Mouse (Mus musculus): Measurements from ENCODE around the gene Olfr235. TPM values are rescaled to one million over a fixed set of nuclear protein-coding genes. Genes with fewer than 3 reads are reported as not detected.
"Not testable (repeated sequence)": the region's sequence is repeated elsewhere in the genome, so short reads cannot be mapped to it uniquely, and the experiment has no call there.

Gene Olfr235
- not detected in 2 replicates for polyA plus RNA-seq (2015; fragmentation: Nextera tagmentation; extraction: Ambion mirVana)

DNA sequence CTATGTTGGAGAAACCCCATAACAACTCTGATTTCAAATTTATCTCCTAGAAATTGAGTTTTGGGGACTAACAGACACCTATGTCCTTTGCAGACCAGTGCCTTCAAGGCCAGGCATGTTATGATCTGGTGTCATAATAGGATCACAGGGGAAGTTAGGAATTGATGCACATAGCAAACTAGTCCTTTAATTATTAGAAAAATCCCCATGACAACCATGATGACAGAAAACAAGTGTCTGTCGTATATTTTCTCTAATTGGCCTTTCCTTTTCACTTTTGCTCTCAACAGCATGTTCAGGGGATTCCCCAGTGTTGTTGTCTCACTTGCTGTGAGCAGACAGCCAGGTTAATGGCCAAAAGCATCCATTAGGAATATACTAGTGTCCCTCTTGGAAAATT, at the start of gene Olfr235:
Gene Olfr235, plus strand, starts transcription at position 301 of the 400 bp plus-strand sequence.
- H3K4me2 ChIP-seq (ENCODE audit: low read depth, low read length), result no peak within 1 kb of the TSS
- H3K9ac ChIP-seq (ENCODE audit: low read length), result no peak within 1 kb of the TSS
- no peak for ATAC-seq (ENCODE audit: insufficient read depth, low FRiP score)
- H3K36me3 ChIP-seq (ENCODE audit: control insufficient read depth, insufficient read depth, low read length), result no peaks in the 10 kb centered on the region
- WGBS, result 59% methylated on average over 1 of the region's 1 CpGs
- H3K4me3 ChIP-seq (replicated peaks; ENCODE audit: low read length), result no peak within 1 kb of the TSS
- H3K27ac ChIP-seq (ENCODE audit: low read length), result no peak within 1 kb of the TSS
- no peaks in the 10 kb centered on the region for H3K4me1 ChIP-seq (ENCODE audit: control insufficient read depth, insufficient read depth, low read length)
- H3K9me3 ChIP-seq (replicated peaks; ENCODE audit: control insufficient read depth, low read length), result no peaks in the 10 kb centered on the region
- no peaks in the 10 kb centered on the region for H3K27me3 ChIP-seq (ENCODE audit: control insufficient read depth, insufficient read depth, low read length)

DNA sequence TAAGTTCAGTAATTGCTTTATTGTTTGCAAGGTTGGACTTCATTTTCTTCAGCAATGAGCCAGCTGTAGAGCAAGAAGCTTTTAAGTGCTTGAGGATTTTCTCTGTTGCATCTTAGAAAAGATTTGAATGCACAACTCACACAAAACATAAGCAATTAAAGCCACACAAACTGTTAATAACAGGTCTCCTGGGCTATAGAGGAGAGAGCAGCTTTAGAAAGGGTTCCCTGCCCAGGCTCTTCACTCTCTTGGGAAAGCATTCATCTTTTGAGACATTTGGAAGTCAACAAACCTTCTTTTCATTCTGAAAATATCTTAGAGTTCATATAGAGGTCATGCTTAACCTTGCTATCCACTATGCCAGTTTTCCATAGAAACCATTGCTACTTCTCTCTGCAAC, 28.3 kb upstream of the Olfr235 start, which contains the start of gene Olfr1432:
Gene Olfr1432, minus strand, starts transcription at position 101 of the 400 bp plus-strand sequence.
- not testable (repeated sequence) for H3K27me3 ChIP-seq (ENCODE audit: control insufficient read depth, insufficient read depth, low read length); H3K27ac ChIP-seq (ENCODE audit: low read length); H3K4me3 ChIP-seq (replicated peaks; ENCODE audit: low read length); H3K9me3 ChIP-seq (replicated peaks; ENCODE audit: control insufficient read depth, low read length); ATAC-seq (ENCODE audit: insufficient read depth, low FRiP score); H3K9ac ChIP-seq (ENCODE audit: low read length); H3K4me2 ChIP-seq (ENCODE audit: low read depth, low read length); H3K36me3 ChIP-seq (ENCODE audit: control insufficient read depth, insufficient read depth, low read length); H3K4me1 ChIP-seq (ENCODE audit: control insufficient read depth, insufficient read depth, low read length)

DNA sequence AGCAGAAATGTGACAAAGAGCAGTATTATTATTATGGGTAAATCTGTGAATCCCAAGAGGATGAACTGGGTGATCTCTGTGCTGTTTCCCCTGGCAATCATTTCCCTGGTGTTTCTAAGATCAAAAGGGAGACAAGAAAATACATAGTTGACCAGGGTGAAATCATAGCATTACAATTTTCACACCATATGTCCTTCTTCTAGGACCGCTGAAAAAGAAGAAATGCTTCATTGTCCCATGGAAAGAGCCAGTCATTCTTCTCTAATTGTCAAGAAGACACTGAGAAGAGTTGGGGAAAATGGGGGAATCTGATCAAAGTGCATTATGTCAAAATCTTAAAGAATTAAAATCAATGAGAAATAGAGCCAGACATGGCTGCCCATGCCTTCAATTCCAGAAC, 19.3 kb upstream of the Olfr235 start, which contains the start of gene Olfr262:
Gene Olfr262, minus strand, starts transcription at position 101 of the 400 bp plus-strand sequence.
- Histone ChIP-seq H3K4me2 (ENCODE audit: low read depth, low read length) (no peak within 1 kb of the TSS), H3K9me3 (replicated peaks; ENCODE audit: control insufficient read depth, low read length) (no peaks in the 10 kb centered on the region), H3K9ac (ENCODE audit: low read length) (no peak within 1 kb of the TSS), H3K4me1 (ENCODE audit: control insufficient read depth, insufficient read depth, low read length) (no peaks in the 10 kb centered on the region), H3K36me3 (ENCODE audit: control insufficient read depth, insufficient read depth, low read length) (no peaks in the 10 kb centered on the region), H3K27me3 (ENCODE audit: control insufficient read depth, insufficient read depth, low read length) (no peaks in the 10 kb centered on the region), H3K4me3 (replicated peaks; ENCODE audit: low read length) (no peak within 1 kb of the TSS), H3K27ac (ENCODE audit: low read length) (no peak within 1 kb of the TSS)
- ATAC-seq (ENCODE audit: insufficient read depth, low FRiP score), result no peak
- WGBS, result 86% methylated on average over 1 of the region's 1 CpGs

GRCm38 (mm10) chr19:12279554-12279953, 18.7 kb downstream of the Olfr235 start, which contains the start of gene Olfr1434:
Gene Olfr1434, plus strand, starts transcription at chr19:12279854.
- no peak within 1 kb of the TSS for H3K27ac ChIP-seq (ENCODE audit: low read length)
- no peak within 1 kb of the TSS for H3K4me2 ChIP-seq (ENCODE audit: low read depth, low read length)
- H3K9me3 ChIP-seq (replicated peaks; ENCODE audit: control insufficient read depth, low read length), result no peaks in the 10 kb centered on the region
- no peak within 1 kb of the TSS for H3K9ac ChIP-seq (ENCODE audit: low read length)
- no peaks in the 10 kb centered on the region for H3K4me1 ChIP-seq (ENCODE audit: control insufficient read depth, insufficient read depth, low read length)
- no peaks in the 10 kb centered on the region for H3K27me3 ChIP-seq (ENCODE audit: control insufficient read depth, insufficient read depth, low read length)
- no peaks in the 10 kb centered on the region for H3K36me3 ChIP-seq (ENCODE audit: control insufficient read depth, insufficient read depth, low read length)
- WGBS, result 69% methylated on average over 2 of the region's 2 CpGs
- no peak for ATAC-seq (ENCODE audit: insufficient read depth, low FRiP score)
- no peak within 1 kb of the TSS for H3K4me3 ChIP-seq (replicated peaks; ENCODE audit: low read length)

DNA sequence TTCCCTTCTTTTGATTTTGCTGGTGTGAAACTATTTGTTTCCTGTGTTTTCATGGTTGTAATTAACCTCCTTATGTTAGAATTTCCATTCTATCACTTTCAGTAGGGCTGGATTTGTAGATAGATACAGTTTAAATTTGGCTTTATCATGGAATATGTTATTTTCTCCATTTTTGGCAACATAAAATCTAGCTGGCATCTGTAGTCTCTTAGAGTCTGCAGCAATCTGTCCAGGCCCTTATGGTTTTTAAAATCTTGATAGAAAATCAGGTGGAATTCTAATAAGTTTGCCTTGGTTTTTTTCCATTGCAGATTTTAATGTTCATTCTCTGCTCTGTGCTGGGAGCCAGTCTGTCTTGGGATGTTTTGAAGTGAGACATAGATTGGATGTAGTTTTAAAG, 32.1 kb downstream of the Olfr235 start:
- ATAC-seq (ENCODE audit: insufficient read depth, low FRiP score), result no peak
- Histone ChIP-seq H3K4me2 (ENCODE audit: low read depth, low read length) (no peak overlapping the region), H3K4me3 (replicated peaks; ENCODE audit: low read length) (no peak overlapping the region), H3K36me3 (ENCODE audit: control insufficient read depth, insufficient read depth, low read length) (no peaks in the 10 kb centered on the region), H3K27me3 (ENCODE audit: control insufficient read depth, insufficient read depth, low read length) (no peaks in the 10 kb centered on the region), H3K9me3 (replicated peaks; ENCODE audit: control insufficient read depth, low read length) (no peaks in the 10 kb centered on the region), H3K9ac (ENCODE audit: low read length) (no peak overlapping the region), H3K27ac (ENCODE audit: low read length) (no peak overlapping the region), H3K4me1 (ENCODE audit: control insufficient read depth, insufficient read depth, low read length) (no peaks in the 10 kb centered on the region)

- not testable (repeated sequence) for H3K36me3 ChIP-seq (ENCODE audit: control insufficient read depth, insufficient read depth, low read length); H3K27ac ChIP-seq (ENCODE audit: low read length); H3K9me3 ChIP-seq (replicated peaks; ENCODE audit: control insufficient read depth, low read length); H3K4me3 ChIP-seq (replicated peaks; ENCODE audit: low read length); H3K4me2 ChIP-seq (ENCODE audit: low read depth, low read length); H3K27me3 ChIP-seq (ENCODE audit: control insufficient read depth, insufficient read depth, low read length); ATAC-seq (ENCODE audit: insufficient read depth, low FRiP score); H3K9ac ChIP-seq (ENCODE audit: low read length); H3K4me1 ChIP-seq (ENCODE audit: control insufficient read depth, insufficient read depth, low read length)
- WGBS, result 83% methylated on average over 1 of the region's 1 CpGs
These were observed 38.2 kb downstream of the Olfr235 start, which contains the start of gene Olfr1436 for GRCm38 (mm10) chr19:12299030-12299429. Gene Olfr1436, minus strand, starts transcription at chr19:12299130.

Other genes starting within 250 kb of the Olfr235 start
- 0.03 TPM in 1 of 2 replicates, not detected in the other for gene Olfr1423, start 219.7 kb upstream of the Olfr235 start, polyA plus RNA-seq (2015; fragmentation: Nextera tagmentation; extraction: Ambion mirVana)
- not detected in 2 replicates for gene Olfr1424, start 198.3 kb upstream of the Olfr235 start, polyA plus RNA-seq (2015; fragmentation: Nextera tagmentation; extraction: Ambion mirVana)
- gene Olfr1425, start 183.3 kb upstream of the Olfr235 start, polyA plus RNA-seq (2015; fragmentation: Nextera tagmentation; extraction: Ambion mirVana), result not detected in 2 replicates
- not detected in 2 replicates for gene Olfr1426, start 169.0 kb upstream of the Olfr235 start, polyA plus RNA-seq (2015; fragmentation: Nextera tagmentation; extraction: Ambion mirVana)
- not detected in 2 replicates for gene Olfr1427, start 157.7 kb upstream of the Olfr235 start, polyA plus RNA-seq (2015; fragmentation: Nextera tagmentation; extraction: Ambion mirVana)
- not detected in 2 replicates for gene Olfr1428, start 145.1 kb upstream of the Olfr235 start, polyA plus RNA-seq (2015; fragmentation: Nextera tagmentation; extraction: Ambion mirVana)
- 0.04 TPM in 1 of 2 replicates, not detected in the other for gene Olfr76, start 137.8 kb upstream of the Olfr235 start, polyA plus RNA-seq (2015; fragmentation: Nextera tagmentation; extraction: Ambion mirVana)
- gene Olfr1555-ps1, start 90.9 kb upstream of the Olfr235 start, polyA plus RNA-seq (2015; fragmentation: Nextera tagmentation; extraction: Ambion mirVana), result not detected in 2 replicates
- not detected in 2 replicates for gene Olfr1431, start 60.4 kb upstream of the Olfr235 start, polyA plus RNA-seq (2015; fragmentation: Nextera tagmentation; extraction: Ambion mirVana)
- gene Olfr1432, start 28.4 kb upstream of the Olfr235 start, polyA plus RNA-seq (2015; fragmentation: Nextera tagmentation; extraction: Ambion mirVana), result not detected in 2 replicates
- gene Olfr262, start 19.4 kb upstream of the Olfr235 start, polyA plus RNA-seq (2015; fragmentation: Nextera tagmentation; extraction: Ambion mirVana), result not detected in 2 replicates
- not detected in 2 replicates for gene Olfr1434, start 18.8 kb downstream of the Olfr235 start, polyA plus RNA-seq (2015; fragmentation: Nextera tagmentation; extraction: Ambion mirVana)
- not detected in 2 replicates for gene Olfr1436, start 38.1 kb downstream of the Olfr235 start, polyA plus RNA-seq (2015; fragmentation: Nextera tagmentation; extraction: Ambion mirVana)
- gene Olfr1437, start 64.1 kb downstream of the Olfr235 start, polyA plus RNA-seq (2015; fragmentation: Nextera tagmentation; extraction: Ambion mirVana), result not detected in 2 replicates
- not detected in 2 replicates for gene Olfr1438-ps1, start 74.9 kb downstream of the Olfr235 start, polyA plus RNA-seq (2015; fragmentation: Nextera tagmentation; extraction: Ambion mirVana)
- gene Olfr1440, start 126.2 kb downstream of the Olfr235 start, polyA plus RNA-seq (2015; fragmentation: Nextera tagmentation; extraction: Ambion mirVana), result not detected in 2 replicates
- gene Olfr1441, start 156.4 kb downstream of the Olfr235 start, polyA plus RNA-seq (2015; fragmentation: Nextera tagmentation; extraction: Ambion mirVana), result not detected in 2 replicates
- not detected in 2 replicates for gene Pfpl, start 166.9 kb downstream of the Olfr235 start, polyA plus RNA-seq (2015; fragmentation: Nextera tagmentation; extraction: Ambion mirVana)
- gene Mpeg1, start 199.7 kb downstream of the Olfr235 start, polyA plus RNA-seq (2015; fragmentation: Nextera tagmentation; extraction: Ambion mirVana), result 1.3 and 1.8 TPM in 2 replicates
- 14.7 and 15.7 TPM in 2 replicates for gene Dtx4, start 240.4 kb downstream of the Olfr235 start, polyA plus RNA-seq (2015; fragmentation: Nextera tagmentation; extraction: Ambion mirVana)